Mouse (Mus musculus): ENCODE measurements around the gene Ankrd6. TPM values are rescaled to one million over a fixed set of nuclear protein-coding genes. Genes with fewer than 3 reads are reported as not detected.

The Ankrd6 gene
- polyA plus RNA-seq, 1 experiment from 2014 or later = 13.6 TPM

- no peak overlapping the region for H3K27ac ChIP-seq
- H3K4me1 ChIP-seq (replicated peaks) = peaks cover 16% of the 10 kb centered on the region
- H3K27me3 ChIP-seq = no peaks in the 10 kb centered on the region
- H3K4me3 ChIP-seq (replicated peaks) = no peak overlapping the region
- H3K36me3 ChIP-seq = no peaks in the 10 kb centered on the region
- no peak for ATAC-seq (ENCODE audit: insufficient number of reproducible peaks, insufficient read depth, low FRiP score, low TSS enrichment, low read depth)
- 82% methylated on average over 10 of the region's 10 CpGs for whole genome bisulfite sequencing
- no peaks in the 10 kb centered on the region for H3K9me3 ChIP-seq
- no peak overlapping the region for H3K4me2 ChIP-seq
- no peak overlapping the region for H3K9ac ChIP-seq (replicated peaks)
Measured at GRCm38 (mm10) chr4:32828385-32829077, 122.1 kb downstream of the Ankrd6 start.

- Histone ChIP-seq H3K9me3 (no peaks in the 10 kb centered on the region), H3K4me3 (replicated peaks) (no peak overlapping the region), H3K27me3 (no peaks in the 10 kb centered on the region), H3K4me2 (no peak overlapping the region), H3K36me3 (no peaks in the 10 kb centered on the region), H3K27ac (no peak overlapping the region), H3K9ac (replicated peaks) (no peak overlapping the region; the same call in 1 of the 2 replicates), H3K4me1 (replicated peaks) (peaks cover 16% of the 10 kb centered on the region)
- 46% methylated on average over 7 of the region's 7 CpGs for WGBS
- ATAC-seq (ENCODE audit: insufficient number of reproducible peaks, insufficient read depth, low FRiP score, low TSS enrichment, low read depth) = no peak
Measured at GRCm38 (mm10) chr4:32826925-32827324, 123.7 kb downstream of the Ankrd6 start.

GRCm38 (mm10) chr4:32824254-32824653 is 126.4 kb downstream of the Ankrd6 start:
- no peak overlapping the region for H3K9ac ChIP-seq (replicated peaks)

GRCm38 (mm10) chr4:32820676-32821075 is 130.0 kb downstream of the Ankrd6 start:
- no peaks in the 10 kb centered on the region for H3K27me3 ChIP-seq
- no peak overlapping the region for H3K27ac ChIP-seq
- no peak overlapping the region for H3K9ac ChIP-seq (replicated peaks)
- H3K4me1 ChIP-seq (replicated peaks) = no peaks in the 10 kb centered on the region
- WGBS = 92% methylated on average over 3 of the region's 3 CpGs
- ATAC-seq (ENCODE audit: insufficient number of reproducible peaks, insufficient read depth, low FRiP score, low TSS enrichment, low read depth) = no peak
- no peaks in the 10 kb centered on the region for H3K9me3 ChIP-seq
- no peak overlapping the region for H3K4me2 ChIP-seq
- no peak overlapping the region for H3K4me3 ChIP-seq (replicated peaks)
- peaks cover 3% of the 10 kb centered on the region; the same call in 1 of the 2 replicates for H3K36me3 ChIP-seq

More at GRCm38 (mm10) chr4:32824254-32824653, 126.4 kb downstream of the Ankrd6 start:
- H3K9me3 ChIP-seq = no peaks in the 10 kb centered on the region
- H3K4me1 ChIP-seq (replicated peaks) = peaks cover 14% of the 10 kb centered on the region
- H3K36me3 ChIP-seq = peaks cover 3% of the 10 kb centered on the region; the same call in 1 of the 2 replicates
- 66% methylated on average over 8 of the region's 8 CpGs for WGBS
- no peaks in the 10 kb centered on the region for H3K27me3 ChIP-seq
- H3K27ac ChIP-seq = no peak overlapping the region
- H3K4me3 ChIP-seq (replicated peaks) = no peak overlapping the region
- no peak for ATAC-seq (ENCODE audit: insufficient number of reproducible peaks, insufficient read depth, low FRiP score, low TSS enrichment, low read depth)
- no peak overlapping the region for H3K4me2 ChIP-seq

- Histone ChIP-seq H3K27me3 (no peaks in the 10 kb centered on the region), H3K4me2 (no peak overlapping the region), H3K4me3 (replicated peaks) (no peak overlapping the region), H3K9me3 (no peaks in the 10 kb centered on the region), H3K36me3 (peaks cover 3% of the 10 kb centered on the region; the same call in 1 of the 2 replicates), H3K27ac (no peak overlapping the region), H3K9ac (replicated peaks) (no peak overlapping the region), H3K4me1 (replicated peaks) (no peaks in the 10 kb centered on the region)
- ATAC-seq (ENCODE audit: insufficient number of reproducible peaks, insufficient read depth, low FRiP score, low TSS enrichment, low read depth) = no peak
- WGBS = 72% methylated on average over 5 of the region's 5 CpGs
Measured at GRCm38 (mm10) chr4:32817478-32817877, 133.2 kb downstream of the Ankrd6 start.

- Histone ChIP-seq H3K27me3 (no peaks in the 10 kb centered on the region), H3K4me2 (peak overlapping the region; percentile 74), H3K9ac (replicated peaks) (peak overlapping the region; percentile 90), H3K27ac (peak overlapping the region; percentile 99), H3K9me3 (no peaks in the 10 kb centered on the region; the same call in 1 of the 2 replicates), H3K36me3 (peaks cover 10% of the 10 kb centered on the region), H3K4me3 (replicated peaks) (peak overlapping the region; percentile 80), H3K4me1 (replicated peaks) (peaks cover 6% of the 10 kb centered on the region)
- WGBS = 12% methylated on average over 9 of the region's 9 CpGs
- 0 out of 2 replicates have a peak, but pooled peaks have one; percentile 50 for ATAC-seq (ENCODE audit: insufficient number of reproducible peaks, insufficient read depth, low FRiP score, low TSS enrichment, low read depth)
Measured at GRCm38 (mm10) chr4:32800577-32801170, 150.0 kb downstream of the Ankrd6 start.

GRCm38 (mm10) chr4:32799966-32800576 is 150.6 kb downstream of the Ankrd6 start, which contains the start of gene Lyrm2:
Gene Lyrm2, plus strand, starts transcription at chr4:32800253.
- peak within 1 kb of the TSS; percentile 74 for H3K4me2 ChIP-seq
- WGBS = under 1% methylated on average over 53 of the region's 53 CpGs
- peak within 1 kb of the TSS; percentile 99 for H3K27ac ChIP-seq
- peak within 1 kb of the TSS; percentile 80 for H3K4me3 ChIP-seq (replicated peaks)
- no peaks in the 10 kb centered on the region for H3K27me3 ChIP-seq
- H3K36me3 ChIP-seq = peaks cover 10% of the 10 kb centered on the region
- peaks cover 6% of the 10 kb centered on the region for H3K4me1 ChIP-seq (replicated peaks)
- peak; percentile 87 for ATAC-seq (ENCODE audit: insufficient number of reproducible peaks, insufficient read depth, low FRiP score, low TSS enrichment, low read depth)
- no peaks in the 10 kb centered on the region; the same call in 1 of the 2 replicates for H3K9me3 ChIP-seq
- H3K9ac ChIP-seq (replicated peaks) = peak within 1 kb of the TSS; percentile 90

- Histone ChIP-seq H3K27ac (no peak overlapping the region), H3K27me3 (no peaks in the 10 kb centered on the region), H3K4me3 (replicated peaks) (no peak overlapping the region), H3K9ac (replicated peaks) (no peak overlapping the region), H3K9me3 (no peaks in the 10 kb centered on the region; the same call in 1 of the 2 replicates), H3K36me3 (peaks cover 10% of the 10 kb centered on the region), H3K4me1 (replicated peaks) (peaks cover 6% of the 10 kb centered on the region), H3K4me2 (no peak overlapping the region)
- WGBS = 88% methylated on average over 4 of the region's 4 CpGs
- ATAC-seq (ENCODE audit: insufficient number of reproducible peaks, insufficient read depth, low FRiP score, low TSS enrichment, low read depth) = no peak
Measured at GRCm38 (mm10) chr4:32798976-32799375, 151.7 kb downstream of the Ankrd6 start.

GRCm38 (mm10) chr4:32789020-32789419 is 161.6 kb downstream of the Ankrd6 start:
- no peak for ATAC-seq (ENCODE audit: insufficient number of reproducible peaks, insufficient read depth, low FRiP score, low TSS enrichment, low read depth)

GRCm38 (mm10) chr4:32787110-32787509 is 163.5 kb downstream of the Ankrd6 start:
- no peaks in the 10 kb centered on the region for H3K4me1 ChIP-seq (replicated peaks)
- no peak overlapping the region for H3K27ac ChIP-seq
- no peaks in the 10 kb centered on the region for H3K27me3 ChIP-seq
- WGBS = 94% methylated on average over 1 of the region's 1 CpGs
- no peak overlapping the region for H3K4me2 ChIP-seq
- H3K4me3 ChIP-seq (replicated peaks) = no peak overlapping the region
- H3K36me3 ChIP-seq = no peaks in the 10 kb centered on the region
- H3K9me3 ChIP-seq = 0 out of 2 replicates have a peak, but pooled peaks cover 4% of the 10 kb centered on the region
- H3K9ac ChIP-seq (replicated peaks) = no peak overlapping the region
- ATAC-seq (ENCODE audit: insufficient number of reproducible peaks, insufficient read depth, low FRiP score, low TSS enrichment, low read depth) = no peak

More at GRCm38 (mm10) chr4:32789020-32789419, 161.6 kb downstream of the Ankrd6 start:
- H3K9me3 ChIP-seq = 0 out of 2 replicates have a peak, but pooled peaks cover 4% of the 10 kb centered on the region
- H3K9ac ChIP-seq (replicated peaks) = no peak overlapping the region
- 81% methylated on average over 4 of the region's 4 CpGs for WGBS
- H3K4me2 ChIP-seq = no peak overlapping the region
- no peak overlapping the region for H3K4me3 ChIP-seq (replicated peaks)
- no peaks in the 10 kb centered on the region for H3K27me3 ChIP-seq
- no peak overlapping the region for H3K27ac ChIP-seq
- H3K36me3 ChIP-seq = no peaks in the 10 kb centered on the region
- no peaks in the 10 kb centered on the region for H3K4me1 ChIP-seq (replicated peaks)

GRCm38 (mm10) chr4:32779996-32780395 is 170.6 kb downstream of the Ankrd6 start:
- Histone ChIP-seq H3K9me3 (peaks cover 10% of the 10 kb centered on the region; the same call in 1 of the 2 replicates), H3K4me3 (replicated peaks) (no peak overlapping the region), H3K4me2 (no peak overlapping the region), H3K27ac (no peak overlapping the region), H3K27me3 (no peaks in the 10 kb centered on the region), H3K4me1 (replicated peaks) (no peaks in the 10 kb centered on the region), H3K9ac (replicated peaks) (no peak overlapping the region), H3K36me3 (peaks cover 20% of the 10 kb centered on the region)
- 93% methylated on average over 4 of the region's 4 CpGs for WGBS
- ATAC-seq (ENCODE audit: insufficient number of reproducible peaks, insufficient read depth, low FRiP score, low TSS enrichment, low read depth) = no peak

Measured in limb, embryonic 12.5 days (tissue).